Mouse (Mus musculus): ENCODE data around the gene Sec1. TPM values are rescaled to one million over a fixed set of nuclear protein-coding genes. Genes with fewer than 3 reads are reported as not detected.

Gene Sec1
- polyA plus RNA-seq, 1 experiment from 2014 or later: 4.4 TPM

DNA sequence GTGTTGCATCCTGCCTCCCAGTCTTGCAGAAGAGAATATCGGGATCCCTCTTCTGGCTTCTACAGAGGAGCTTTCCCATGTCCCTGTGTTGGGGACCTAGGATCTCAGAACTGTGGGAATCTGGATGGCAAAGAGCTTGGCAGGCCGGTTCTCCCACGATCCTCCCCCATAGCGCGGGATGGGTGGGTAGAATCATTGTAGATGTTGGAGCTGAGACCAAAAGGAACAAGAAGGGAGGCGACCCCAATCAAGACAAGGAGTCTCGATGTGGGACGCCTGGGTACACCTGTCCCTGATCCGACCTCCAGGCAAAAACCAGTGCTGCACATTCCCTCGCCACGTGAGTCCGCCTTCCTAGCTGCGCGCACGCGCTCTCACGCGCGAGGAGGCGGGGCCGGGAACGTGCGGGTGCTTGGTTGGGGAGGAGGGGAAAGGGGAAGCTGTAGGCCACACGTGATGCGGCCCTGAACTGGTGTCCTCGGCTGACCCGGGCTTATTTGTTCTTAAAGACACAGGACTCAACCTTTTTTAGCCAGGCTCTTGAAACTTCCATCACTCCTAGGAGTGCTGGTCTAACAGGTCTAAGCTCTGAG, 13.3 kb upstream of the Sec1 start:
- CTCF ChIA-PET: interaction anchor here (1.0 to 2.2 kb wide), 4 partner anchors 11 to 152 kb away, joined by 3 to 9 read pairs (median 3); partner anchors contain the start of gene Ntn5
- POLR2A ChIA-PET: interaction anchor here (0.7 to 3.6 kb wide), 4 partner anchors 11 to 26 kb away, joined by 3 to 28 read pairs (median 3); partner anchors contain the start of gene Sphk2
- in situ Hi-C loops (cut with MboI; ENCODE audit: low pct_unique_long_range_greater_than_20kb): loop anchor here (25.0 kb wide), 1 partner anchor 845 kb away; the partner anchor contains the start of genes Pnkp and Ptov1
- no peak for ATAC-seq
- DNase-seq (ENCODE audit: low read depth, low spot score): no peak
- H3K27me3 ChIP-seq: no peaks in the 10 kb centered on the region
- TF ChIP-seq CTCF (IDR thresholded peaks at IDR 0.05): no peak

DNA sequence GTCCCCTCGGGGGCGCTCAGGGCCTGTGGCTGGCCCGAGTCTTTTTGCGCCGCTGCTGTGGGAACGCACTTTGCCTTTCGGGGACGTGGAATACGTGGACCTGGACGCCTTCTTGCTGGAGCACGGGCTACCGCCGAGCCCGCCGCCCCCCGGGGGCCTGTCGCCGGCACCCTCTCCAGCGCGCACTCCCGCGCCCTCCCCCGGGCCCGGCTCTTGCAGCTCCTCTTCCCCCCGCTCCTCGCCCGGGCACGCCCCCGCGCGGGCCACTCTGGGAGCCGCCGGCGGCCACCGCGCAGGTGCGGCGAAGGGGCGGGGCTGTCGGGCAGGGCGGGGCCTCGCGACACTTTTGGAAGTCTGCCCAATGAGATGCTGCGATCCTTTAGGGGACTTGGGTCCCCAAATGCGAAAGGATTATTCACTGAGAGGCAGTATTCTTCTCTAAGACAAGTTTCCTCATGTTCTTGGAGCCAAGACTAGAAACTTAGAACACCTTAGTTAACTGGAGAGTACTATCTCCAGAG, 12.6 kb upstream of the Sec1 start:
- no peak for DNase-seq (ENCODE audit: low read depth, low spot score)
- TF ChIP-seq CTCF (IDR thresholded peaks at IDR 0.05): no peak
- in situ Hi-C loops (cut with MboI; ENCODE audit: low pct_unique_long_range_greater_than_20kb): loop anchor here (25.0 kb wide), 1 partner anchor 844 kb away; the partner anchor contains the start of genes Pnkp and Ptov1
- no peaks in the 10 kb centered on the region for H3K27me3 ChIP-seq
- ChIA-PET POLR2A (interaction anchor here (1.0 to 3.6 kb wide), 2 partner anchors 11 to 12 kb away, joined by 3 to 28 read pairs; partner anchors contain the start of gene Sphk2), CTCF (interaction anchor here (2.2 kb wide), 1 partner anchor 24 kb away, joined by 9 read pairs; the partner anchor contains the start of gene Ntn5)
- ATAC-seq: no peak

DNA sequence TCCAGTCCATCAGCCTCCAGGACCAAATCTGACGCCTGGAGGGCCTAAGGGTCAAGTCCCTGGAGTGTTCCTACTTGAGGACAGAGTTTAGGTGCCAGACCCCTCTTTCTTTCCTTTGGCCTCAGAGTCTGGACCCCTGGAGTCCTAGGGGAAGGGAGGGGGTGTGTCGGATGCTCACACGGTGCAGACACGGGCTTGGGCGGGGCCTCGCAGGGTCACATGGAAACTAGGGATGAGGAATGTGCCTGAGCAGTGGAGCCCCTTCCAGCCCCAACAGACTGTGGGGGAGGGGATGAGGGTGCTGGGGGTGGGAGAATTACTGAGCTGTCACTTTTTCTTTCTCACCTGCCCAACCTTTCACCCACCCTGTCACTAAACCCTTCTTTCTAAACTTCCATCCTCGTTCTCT, 11.7 kb upstream of the Sec1 start:
- POLR2A ChIA-PET: interaction anchor here (3.3 kb wide), 1 partner anchor 22 kb away, joined by 17 read pairs; the partner anchor contains the start of gene Ntn5
- in situ Hi-C loops (cut with MboI; ENCODE audit: low pct_unique_long_range_greater_than_20kb): loop anchor here (25.0 kb wide), 1 partner anchor 844 kb away; the partner anchor contains the start of genes Pnkp and Ptov1
- H3K27me3 ChIP-seq: no peaks in the 10 kb centered on the region
- CTCF ChIA-PET: interaction anchor here (1.4 to 1.8 kb wide), 2 partner anchors 12 to 23 kb away, joined by 6 to 9 read pairs; partner anchors contain the start of genes Ntn5 and Sphk2
- DNase-seq (ENCODE audit: low read depth, low spot score) (no peak), ATAC-seq (peak; percentile 11)
- no peak for TF ChIP-seq CTCF (IDR thresholded peaks at IDR 0.05)

DNA sequence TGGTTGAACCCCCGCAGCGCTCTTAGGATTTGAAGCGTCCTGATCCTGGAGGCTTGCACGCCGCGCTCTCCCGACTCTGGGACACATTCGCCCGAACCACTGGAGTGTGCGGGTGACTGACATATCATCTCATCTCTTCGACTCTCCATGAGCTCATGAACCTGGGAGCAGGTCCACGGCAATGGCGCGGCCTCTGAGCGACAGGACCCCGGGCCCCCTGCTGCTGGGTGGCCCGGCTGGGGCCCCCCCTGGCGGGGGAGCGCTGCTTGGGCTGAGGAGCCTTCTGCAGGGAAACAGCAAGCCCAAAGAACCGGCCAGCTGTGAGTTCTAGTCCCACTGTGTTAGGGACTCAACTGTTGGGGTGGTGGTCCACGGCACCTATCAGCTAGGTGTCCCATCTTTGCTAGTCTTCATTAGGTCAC, 11.3 kb upstream of the Sec1 start:
- ChIA-PET CTCF (interaction anchor here (1.4 to 1.8 kb wide), 2 partner anchors 12 to 23 kb away, joined by 6 to 9 read pairs; partner anchors contain the start of genes Ntn5 and Sphk2), POLR2A (interaction anchor here (0.6 to 3.3 kb wide), 2 partner anchors 22 to 198 kb away, joined by 3 to 17 read pairs; partner anchors contain the start of gene Ntn5)
- ATAC-seq (no peak), DNase-seq (ENCODE audit: low read depth, low spot score) (no peak)
- in situ Hi-C loops (cut with MboI; ENCODE audit: low pct_unique_long_range_greater_than_20kb): loop anchor here (25.0 kb wide), 1 partner anchor 843 kb away; the partner anchor contains the start of genes Pnkp and Ptov1
- no peaks in the 10 kb centered on the region for H3K27me3 ChIP-seq
- no peak for TF ChIP-seq CTCF (IDR thresholded peaks at IDR 0.05)

DNA sequence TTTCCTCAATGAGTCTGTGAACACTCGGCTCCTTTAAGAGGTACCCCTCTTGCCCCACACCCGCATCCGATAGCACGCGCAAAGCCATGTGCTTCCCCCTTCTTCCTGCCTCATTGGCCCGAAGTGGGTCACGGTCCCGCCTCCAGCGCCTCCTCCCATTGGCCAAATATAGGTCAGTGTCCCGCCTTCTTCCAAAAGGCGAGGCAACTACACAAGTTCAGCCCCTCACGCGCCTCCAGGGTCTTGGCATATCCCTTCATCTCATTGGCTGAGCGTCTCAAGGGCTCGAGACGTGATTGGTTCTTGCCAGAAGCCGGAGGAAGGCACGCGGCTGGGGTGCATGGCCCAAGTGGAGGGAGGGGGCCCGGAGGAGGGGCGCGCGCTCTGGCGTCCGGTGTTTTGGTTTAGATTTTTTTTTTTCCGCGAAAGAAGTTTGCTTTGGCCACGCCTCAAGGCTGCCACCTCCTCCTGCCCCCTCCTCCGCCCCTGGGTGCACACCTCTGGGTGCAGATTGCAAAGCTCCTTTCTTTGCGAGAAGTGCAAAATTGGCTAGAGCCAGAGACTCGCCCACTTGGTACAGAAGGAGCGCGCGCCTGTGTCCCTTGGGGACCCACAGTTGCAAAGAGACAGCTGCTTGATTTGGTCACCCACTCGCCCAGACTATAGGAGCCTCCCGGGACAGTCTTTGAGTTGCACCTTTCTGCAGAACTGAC, 10.7 kb upstream of the Sec1 start, which contains the start of gene Dbp:
Gene Dbp (plus strand): TSS at position 359 of the 713 bp plus-strand sequence.
- DNase-seq (ENCODE audit: low read depth, low spot score): peak; percentile 97
- POLR2A ChIA-PET: interaction anchor here (0.6 to 3.3 kb wide), 3 partner anchors 13 to 197 kb away, joined by 3 to 17 read pairs (median 3); partner anchors contain the start of genes Ntn5 and Sphk2
- peak; percentile 76 for ATAC-seq
- in situ Hi-C loops (cut with MboI; ENCODE audit: low pct_unique_long_range_greater_than_20kb): loop anchor here (25.0 kb wide), 1 partner anchor 843 kb away; the partner anchor contains the start of genes Pnkp and Ptov1
- CTCF ChIA-PET: interaction anchor here (1.4 to 4.9 kb wide), 3 partner anchors 13 to 22 kb away, joined by 6 to 31 read pairs (median 9); partner anchors contain the start of genes Ntn5 and Sphk2
- no peaks in the 10 kb centered on the region for H3K27me3 ChIP-seq
- TF ChIP-seq CTCF (IDR thresholded peaks at IDR 0.05): no peak

DNA sequence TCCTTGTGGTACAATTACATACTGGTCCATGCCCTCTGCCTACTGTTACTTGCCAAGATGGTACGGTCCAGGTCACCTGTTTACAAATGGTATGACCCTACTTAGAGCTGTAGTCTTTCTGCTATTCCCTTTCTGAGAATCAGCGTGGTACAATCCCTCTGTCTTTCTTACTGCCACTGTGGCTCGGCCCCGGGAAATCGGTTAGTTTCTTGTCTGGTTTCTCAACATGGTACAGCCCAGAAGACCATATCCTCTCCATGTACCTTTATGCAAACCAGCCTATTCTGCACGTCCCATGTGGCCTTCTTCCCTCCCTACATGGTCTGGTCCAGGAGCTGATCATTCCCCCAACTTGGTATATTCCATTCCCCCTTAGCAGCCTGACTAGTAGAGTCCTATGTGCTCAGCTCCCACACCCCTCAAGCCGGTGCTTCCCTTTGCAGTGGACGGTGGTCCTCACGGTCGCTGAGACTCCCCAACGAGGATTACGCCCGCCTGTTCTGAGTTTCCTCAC, 9.9 kb upstream of the Sec1 start:
- POLR2A ChIA-PET: interaction anchor here (1.4 to 3.3 kb wide), 2 partner anchors 14 to 20 kb away, joined by 3 to 17 read pairs; partner anchors contain the start of genes Ntn5 and Sphk2
- peak; percentile 4 for ATAC-seq

DNA sequence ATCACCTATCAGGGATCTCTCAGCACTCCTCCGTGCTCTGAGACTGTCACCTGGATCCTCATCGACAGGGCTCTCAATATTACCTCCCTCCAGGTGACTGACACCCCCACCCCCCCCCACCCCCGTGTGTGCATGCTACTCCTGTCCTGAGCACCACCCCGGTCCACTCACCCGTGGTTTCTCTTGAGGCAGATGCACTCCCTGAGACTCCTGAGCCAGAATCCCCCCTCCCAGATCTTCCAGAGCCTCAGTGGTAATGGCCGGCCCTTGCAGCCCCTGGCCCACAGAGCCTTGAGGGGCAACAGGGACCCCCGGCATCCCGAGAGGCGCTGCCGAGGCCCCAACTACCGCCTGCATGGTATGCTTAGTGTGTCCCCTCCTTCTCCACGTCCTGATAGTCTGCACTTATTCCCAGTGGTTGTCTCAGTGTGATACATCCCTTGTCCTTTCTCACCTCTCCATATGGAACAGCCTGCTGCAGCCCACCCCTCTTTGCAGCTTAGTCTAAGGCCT, 9.4 kb upstream of the Sec1 start:
- DNase-seq (ENCODE audit: low read depth, low spot score) (no peak), ATAC-seq (no peak)
- TF ChIP-seq CTCF (IDR thresholded peaks at IDR 0.05): no peak
- in situ Hi-C loops (cut with MboI; ENCODE audit: low pct_unique_long_range_greater_than_20kb): loop anchor here (25.0 kb wide), 1 partner anchor 841 kb away; the partner anchor contains the start of genes Pnkp and Ptov1
- ChIA-PET CTCF (interaction anchor here (4.9 kb wide), 1 partner anchor 21 kb away, joined by 31 read pairs; the partner anchor contains the start of gene Ntn5), POLR2A (interaction anchor here (1.4 to 3.3 kb wide), 2 partner anchors 15 to 20 kb away, joined by 3 to 17 read pairs; partner anchors contain the start of genes Ntn5 and Sphk2)
- no peaks in the 10 kb centered on the region for H3K27me3 ChIP-seq

More for the DNA sequence above, 9.9 kb upstream of the Sec1 start:
- DNase-seq (ENCODE audit: low read depth, low spot score): no peak
- in situ Hi-C loops (cut with MboI; ENCODE audit: low pct_unique_long_range_greater_than_20kb): loop anchor here (25.0 kb wide), 1 partner anchor 842 kb away; the partner anchor contains the start of genes Pnkp and Ptov1
- CTCF ChIA-PET: interaction anchor here (1.8 to 4.9 kb wide), 2 partner anchors 14 to 21 kb away, joined by 6 to 31 read pairs; partner anchors contain the start of genes Ntn5 and Sphk2
- H3K27me3 ChIP-seq: no peaks in the 10 kb centered on the region
- no peak for TF ChIP-seq CTCF (IDR thresholded peaks at IDR 0.05)

DNA sequence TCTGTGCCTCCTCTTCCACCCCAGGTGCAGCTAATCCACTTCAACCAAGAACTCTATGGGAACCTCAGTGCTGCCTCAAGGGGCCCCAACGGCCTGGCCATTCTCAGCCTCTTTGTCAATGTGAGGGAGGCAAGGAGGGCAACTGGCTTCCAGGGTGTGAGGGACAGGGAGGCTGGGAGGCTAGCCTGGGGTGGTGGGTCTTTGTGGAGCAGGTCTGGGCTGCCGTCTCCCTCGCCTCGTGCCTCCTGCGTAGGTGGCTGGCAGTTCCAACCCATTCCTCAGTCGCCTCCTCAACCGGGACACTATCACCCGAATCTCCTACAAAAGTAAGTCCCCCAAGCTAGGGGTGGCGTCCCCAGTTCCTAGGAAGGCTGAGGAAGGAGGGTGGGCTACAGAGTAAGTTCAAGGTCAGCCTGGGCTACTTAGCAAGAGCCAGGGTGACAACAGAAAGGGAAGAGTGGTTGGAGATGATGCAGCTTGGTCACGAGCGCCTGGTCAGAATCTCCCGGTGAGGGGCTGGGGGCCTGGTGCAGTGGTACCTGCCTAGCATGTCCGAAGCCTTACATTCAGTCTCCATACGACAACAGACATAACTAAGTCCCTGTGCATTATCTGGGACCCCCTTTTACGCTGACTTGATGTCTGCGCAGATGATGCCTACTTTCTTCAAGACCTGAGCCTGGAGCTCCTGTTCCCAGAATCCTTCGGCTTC, 8.8 kb upstream of the Sec1 start:
- ATAC-seq: no peak

More for the DNA sequence above, 8.8 kb upstream of the Sec1 start:
- in situ Hi-C loops (cut with MboI; ENCODE audit: low pct_unique_long_range_greater_than_20kb): loop anchor here (25.0 kb wide), 1 partner anchor 841 kb away; the partner anchor contains the start of genes Pnkp and Ptov1
- DNase-seq (ENCODE audit: low read depth, low spot score): no peak
- no peak for TF ChIP-seq CTCF (IDR thresholded peaks at IDR 0.05)
- ChIA-PET CTCF (interaction anchor here (1.0 to 4.9 kb wide), 2 partner anchors 20 to 122 kb away, joined by 4 to 31 read pairs; partner anchors contain the start of gene Ntn5), POLR2A (interaction anchor here (1.4 to 3.3 kb wide), 2 partner anchors 15 to 19 kb away, joined by 3 to 17 read pairs; partner anchors contain the start of genes Ntn5 and Sphk2)
- no peaks in the 10 kb centered on the region for H3K27me3 ChIP-seq
